Mouse (Mus musculus): ENCODE data around the gene Plekhd1.

Gene Plekhd1

DNA sequence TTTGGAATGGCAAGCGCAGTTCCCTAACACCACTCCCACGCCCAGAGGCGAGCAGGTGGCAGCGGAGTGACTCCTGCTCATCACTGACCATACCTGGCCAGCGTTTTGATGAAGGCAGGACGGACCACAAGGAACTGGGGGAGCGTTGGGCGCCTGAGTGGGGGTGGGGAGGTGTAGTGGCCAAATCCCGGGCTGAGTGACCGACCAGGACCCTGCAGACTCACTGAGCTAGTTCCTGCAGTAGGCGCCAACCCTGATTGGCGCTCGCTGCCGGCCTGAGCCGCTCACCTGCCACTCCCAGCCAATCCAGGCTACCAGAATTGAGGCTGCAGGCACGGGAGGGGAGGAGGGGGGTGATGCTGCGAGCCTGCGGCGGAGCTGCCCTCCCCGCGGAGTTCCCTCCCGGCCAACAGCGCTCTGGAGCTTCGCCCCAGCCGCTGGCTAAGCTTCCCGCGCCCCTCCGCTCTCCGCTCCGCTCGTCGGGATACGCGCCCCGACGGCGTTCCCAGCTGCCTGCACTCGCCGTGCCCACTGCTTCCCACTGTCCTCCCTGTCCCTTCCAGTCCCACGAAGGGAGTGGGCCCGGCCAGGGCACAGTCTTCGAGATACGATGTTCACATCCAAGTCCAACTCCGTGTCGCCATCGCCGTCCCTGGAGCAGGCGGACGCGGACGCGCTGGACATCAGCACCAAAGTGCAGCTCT is at the start of gene Plekhd1:
TSS of gene Plekhd1 (plus strand) at position 323 of the 704 bp plus-strand sequence.
- DNase-seq: peak; percentile 37

DNA sequence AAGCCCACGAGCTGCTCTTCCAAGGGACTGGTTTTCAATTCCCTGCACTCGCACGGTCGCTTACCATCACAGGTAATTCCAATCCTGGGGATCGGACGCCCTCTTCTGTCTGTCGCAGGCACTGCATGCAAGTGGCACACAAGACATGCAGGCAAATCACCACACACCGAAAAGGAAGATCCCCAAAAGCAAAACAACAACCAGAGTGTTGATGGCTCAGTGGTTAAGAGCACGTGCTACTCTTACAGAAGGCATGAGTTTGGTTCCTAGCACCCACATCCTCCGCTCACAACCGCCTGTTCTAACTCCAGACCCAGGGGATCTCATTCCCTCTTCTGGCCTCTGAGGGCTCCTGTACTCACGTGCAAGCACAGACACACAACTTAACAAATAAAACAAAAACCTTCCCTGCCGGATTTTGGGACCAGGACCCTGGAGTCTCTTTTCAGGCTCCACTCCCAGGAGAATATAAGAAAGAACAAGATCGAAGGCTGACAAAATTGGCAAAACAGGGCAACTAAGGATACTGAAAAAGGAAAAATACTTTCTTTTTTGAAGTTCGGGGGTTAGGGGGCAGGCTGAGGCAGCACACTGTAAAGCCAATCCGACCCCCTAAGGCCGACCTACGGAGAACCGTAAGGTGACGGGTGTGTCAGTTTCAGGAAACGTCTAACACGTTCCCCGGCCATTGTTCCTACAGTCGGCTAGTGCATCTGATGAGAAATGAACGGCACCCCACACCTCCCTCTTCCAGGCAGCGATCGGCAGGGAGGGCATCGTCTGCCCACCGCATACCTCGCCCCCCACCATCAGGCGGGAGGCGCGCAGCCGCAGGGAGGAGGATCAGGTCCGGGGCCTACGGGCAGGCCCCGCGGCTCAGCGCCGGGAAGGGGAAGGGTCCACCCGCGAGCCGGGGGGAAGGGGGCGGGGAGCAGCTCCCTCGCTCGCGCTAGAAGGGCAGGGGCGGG is 49.4 kb upstream of the Plekhd1 start:
- peak; percentile 81 for DNase-seq

DNA sequence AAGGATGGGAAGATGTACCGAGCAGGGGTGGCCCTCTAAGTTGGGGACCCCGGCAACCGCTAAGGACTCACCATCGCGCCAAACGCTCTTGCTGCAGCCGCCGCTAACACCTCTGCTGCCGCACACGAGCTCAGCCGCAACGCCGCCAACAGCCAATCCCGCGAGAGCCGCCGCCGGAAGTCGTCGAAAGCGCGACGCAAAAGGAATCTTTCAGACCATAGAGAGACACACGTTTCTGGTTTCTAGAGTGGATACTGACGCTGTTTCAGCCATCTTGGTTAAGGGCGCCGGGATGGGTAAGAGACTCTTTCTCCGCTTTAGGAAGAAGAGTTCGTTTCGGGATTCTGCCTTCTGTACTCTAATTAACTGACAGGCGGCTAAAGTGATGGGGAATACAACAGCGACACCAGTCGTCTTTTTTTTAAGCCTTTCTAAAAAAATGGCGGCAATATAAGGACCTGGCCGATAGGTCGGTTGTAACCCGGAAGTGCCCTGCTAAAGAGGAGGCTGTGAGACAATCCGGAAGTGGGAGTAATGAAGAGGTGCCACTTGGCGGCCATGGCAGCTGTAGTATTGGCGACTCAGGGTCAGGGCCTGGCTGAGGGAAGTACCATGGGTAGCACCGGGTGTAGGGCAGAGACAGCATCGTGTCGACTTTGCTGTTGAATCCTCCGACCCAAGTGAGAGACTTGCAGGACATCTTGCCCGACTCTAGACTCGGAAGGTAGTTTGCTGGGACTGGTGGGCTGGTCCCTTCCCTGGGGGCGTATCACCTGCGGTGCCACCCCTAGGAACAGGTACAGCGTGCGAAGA is 48.5 kb upstream of the Plekhd1 start, which contains the start of the genes Slc39a9 and Erh:
TSS of gene Slc39a9 (plus strand) at position 191 of the 813 bp plus-strand sequence.
TSS of gene Erh (minus strand) at position 649 of the 813 bp plus-strand sequence.
- peak; percentile 92 for DNase-seq

DNA sequence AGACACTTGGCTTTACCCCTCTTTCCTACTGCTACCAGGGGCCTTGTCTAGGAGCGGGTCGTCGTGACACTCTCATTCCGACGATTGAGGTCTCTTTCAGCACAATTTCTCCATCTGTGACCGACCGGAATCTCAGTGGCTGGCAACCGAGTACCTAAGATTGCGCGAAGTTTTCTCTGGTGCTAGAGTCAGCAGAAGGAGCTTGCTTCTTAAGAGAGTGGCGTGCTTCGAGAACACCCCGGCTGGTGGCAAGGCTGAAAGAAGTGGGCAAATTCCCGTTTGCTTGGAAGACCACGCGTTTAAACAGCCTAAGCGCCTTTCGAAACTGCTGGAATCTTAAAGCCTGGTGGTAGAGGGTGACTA is 47.9 kb upstream of the Plekhd1 start:
- no peak for DNase-seq

DNA sequence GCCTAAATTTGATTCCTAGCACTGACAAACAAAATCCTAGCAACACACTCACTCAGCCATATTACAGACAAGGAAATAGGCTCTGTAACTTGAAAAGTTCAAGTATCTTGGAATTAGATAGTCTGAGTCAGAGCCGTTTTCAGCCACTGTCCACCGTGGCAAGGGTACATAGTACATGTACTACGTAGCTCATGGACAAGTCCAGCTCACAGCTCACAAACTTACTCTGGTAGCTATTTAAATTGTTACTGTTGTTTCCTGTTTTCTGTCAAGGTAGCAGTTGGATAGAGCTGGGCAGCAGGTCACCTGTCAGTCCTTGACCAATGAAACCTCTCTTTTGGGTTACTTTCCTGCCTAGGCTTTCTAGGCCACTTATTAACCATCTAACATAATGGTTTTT is 46.0 kb upstream of the Plekhd1 start:
- DNase-seq: no peak

DNA sequence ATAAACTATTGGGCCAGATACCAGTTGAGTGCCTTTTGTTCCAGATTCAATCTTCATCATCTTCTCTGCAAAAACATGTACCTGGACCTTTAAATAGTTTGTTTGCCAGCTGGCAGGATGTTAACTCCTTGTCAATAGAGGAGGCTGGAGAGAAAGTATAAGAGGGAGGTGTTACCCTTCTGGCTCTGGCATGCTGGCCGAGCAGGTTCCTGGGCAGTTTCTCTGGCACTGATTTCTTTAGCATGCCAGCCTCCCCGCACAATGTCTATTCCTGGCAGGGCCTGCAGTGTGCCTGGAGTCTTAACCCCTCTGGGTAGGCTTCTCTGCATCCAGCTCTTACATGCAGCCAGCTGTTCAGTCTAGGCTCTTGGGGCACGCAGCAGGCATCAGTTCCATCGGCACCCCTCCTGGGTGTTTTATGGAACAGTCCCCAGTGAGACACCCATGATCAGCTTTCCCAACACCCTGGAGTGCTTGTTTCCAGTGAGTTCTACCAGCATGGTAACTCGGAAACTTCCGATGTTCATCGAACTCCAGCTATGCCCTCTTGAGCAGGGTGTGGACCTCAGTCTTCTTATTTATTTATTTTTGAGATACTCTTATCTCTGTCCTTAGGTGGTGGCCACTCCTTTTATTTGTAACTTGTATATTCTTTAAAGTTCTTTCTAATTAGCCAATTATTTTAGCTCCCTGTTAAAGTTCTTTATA is 38.3 kb upstream of the Plekhd1 start:
- no peak for DNase-seq

DNA sequence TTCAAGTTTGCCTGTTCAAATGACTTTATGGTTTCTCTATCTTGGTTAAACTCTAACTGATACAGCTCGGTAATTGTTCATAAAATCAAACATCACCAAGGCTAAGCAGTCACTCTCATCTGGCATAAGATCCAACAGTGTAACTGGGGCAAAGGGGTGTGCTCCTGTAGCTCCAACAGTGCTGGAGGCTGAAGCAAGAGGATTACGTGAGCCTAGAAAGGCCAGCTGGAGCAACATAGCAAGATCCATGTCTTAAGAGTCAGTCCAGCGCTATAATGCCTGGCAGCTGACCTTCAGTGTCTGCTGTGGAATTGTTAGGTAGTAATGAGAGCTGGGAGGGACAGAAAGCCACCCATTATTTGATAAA is 37.7 kb upstream of the Plekhd1 start:
- no peak for DNase-seq

DNA sequence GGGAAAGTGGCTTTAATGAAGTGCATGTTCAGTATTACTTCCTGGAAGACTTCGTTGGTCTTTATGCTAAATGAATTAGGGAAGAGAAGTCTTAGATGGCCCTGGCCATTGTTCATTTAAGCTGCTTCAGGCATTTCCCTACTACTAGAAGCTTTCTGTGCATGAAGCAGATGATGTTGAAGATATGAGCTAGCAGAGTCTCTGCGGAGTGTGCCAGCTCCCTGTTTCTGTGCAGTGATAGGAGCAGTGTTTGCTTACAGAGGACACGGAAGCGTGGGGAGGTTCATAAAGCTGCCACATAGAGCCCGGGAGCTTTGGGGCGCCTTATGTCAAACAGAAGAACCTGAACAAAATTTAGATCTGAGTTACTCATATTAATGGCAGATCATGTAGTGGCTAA is 33.7 kb upstream of the Plekhd1 start:
- DNase-seq: no peak

DNA sequence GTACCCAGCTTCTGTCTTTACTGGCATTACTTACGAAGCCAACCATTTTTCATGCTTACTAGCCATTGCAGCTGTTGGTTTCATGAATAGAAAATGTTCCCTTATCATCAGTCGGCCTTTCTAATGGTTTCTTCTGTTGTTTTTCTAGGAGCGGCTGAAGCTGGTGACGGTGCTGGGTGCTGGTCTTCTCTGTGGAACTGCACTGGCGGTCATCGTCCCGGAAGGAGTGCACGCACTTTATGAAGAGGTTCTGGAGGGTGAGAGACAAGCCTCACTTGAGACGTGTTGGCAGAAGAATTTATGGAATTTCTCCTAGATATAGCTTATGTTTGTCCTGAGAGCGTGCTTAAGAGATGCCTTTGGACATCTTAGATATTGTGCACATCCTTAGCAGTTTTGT is 30.1 kb upstream of the Plekhd1 start:
- no peak for DNase-seq

DNA sequence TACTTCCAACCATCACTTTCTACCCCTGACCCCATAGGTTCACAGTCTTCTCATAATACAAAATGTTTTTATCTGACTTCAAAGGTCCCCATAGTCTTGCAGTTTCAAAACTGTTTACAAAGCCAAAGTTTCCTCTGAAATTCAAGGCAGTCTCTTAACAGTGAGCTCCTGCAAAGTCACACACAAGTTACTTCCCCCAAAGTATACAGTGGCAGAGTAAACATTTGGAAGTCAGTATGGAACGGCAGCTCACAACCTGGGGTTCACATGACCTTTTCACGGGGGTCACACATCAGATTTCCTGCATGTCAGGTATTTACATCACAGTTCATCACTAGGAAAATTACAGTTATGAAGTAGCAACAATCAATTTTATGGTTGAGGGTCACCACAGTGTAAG is 28.5 kb upstream of the Plekhd1 start:
- DNase-seq: no peak

DNA sequence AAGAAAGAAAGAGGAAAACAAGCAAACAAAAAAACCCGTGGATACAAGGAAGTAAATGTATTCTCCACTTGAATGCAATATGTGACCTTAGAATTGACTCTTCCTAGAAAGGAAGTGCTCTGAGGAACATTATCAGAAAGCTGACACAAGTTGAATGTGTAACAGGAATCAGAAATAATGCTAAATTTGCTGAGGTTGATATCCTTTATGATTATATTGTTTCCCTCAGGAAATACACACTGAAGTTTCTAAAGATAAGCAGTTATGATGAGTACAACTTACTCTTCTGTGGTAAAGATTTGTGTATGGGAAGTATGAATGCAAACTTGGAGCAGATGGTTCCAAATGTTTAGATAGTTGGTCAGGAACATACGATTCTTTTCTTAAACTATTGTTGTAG is 24.0 kb upstream of the Plekhd1 start:
- DNase-seq: no peak

DNA sequence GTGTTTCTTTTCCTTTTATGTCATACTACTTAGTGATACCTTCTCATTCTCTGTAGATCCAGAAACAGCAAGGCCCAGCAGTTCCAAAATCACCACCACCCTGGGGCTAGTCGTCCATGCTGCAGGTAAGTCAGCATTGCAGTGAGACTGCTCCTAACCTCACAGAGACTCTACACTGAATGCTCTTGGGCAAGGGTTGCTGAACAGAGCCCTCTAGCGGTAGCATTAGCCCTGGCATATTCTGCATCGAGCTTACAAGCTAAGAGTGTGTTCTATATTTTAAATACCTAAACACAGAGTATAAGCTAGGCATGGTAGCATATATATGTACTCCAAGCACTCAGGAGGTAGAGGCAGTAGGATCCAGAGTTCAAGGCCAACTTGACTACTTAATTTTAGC is 19.2 kb upstream of the Plekhd1 start:
- peak; percentile 64 for DNase-seq

DNA sequence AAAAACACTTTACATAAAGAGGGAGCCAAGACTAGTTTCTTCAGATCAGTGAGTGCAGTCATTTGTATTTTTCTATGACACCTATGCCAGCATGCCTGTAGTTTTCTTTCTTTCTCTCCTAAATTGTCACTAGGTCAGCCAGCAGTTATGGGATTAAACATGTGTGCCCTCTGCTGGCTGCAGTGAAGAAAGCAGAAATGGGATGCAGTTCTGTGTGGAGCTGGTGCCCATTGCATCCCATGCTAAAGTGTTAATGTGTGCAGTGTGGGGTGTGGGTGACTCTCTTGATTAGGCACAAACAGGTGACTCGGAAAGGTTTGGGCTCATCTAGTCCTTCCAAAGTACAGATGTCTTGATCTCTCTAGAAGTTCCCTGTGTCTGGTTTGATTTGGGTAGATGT is 11.1 kb upstream of the Plekhd1 start:
- DNase-seq: peak; percentile 44

DNA sequence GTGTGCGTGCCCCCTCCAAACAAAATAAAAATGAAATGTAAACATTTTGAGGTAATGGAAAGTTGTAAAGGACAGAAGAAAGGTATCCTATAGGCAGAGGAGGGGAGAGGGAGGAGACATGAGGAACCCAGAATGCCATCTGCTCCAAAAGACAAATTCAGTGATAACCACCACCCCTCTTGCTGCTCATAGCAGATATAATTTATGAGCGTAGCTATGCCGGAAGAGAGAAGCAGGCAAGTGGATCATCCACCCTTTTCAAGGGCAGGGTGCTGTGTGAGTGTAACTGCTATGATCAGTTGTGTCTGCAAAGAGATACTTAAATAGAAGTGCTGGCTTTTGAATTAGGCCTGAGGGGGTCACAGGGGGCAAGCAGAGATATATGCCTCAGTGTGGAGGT is 8.8 kb upstream of the Plekhd1 start:
- DNase-seq: no peak

DNA sequence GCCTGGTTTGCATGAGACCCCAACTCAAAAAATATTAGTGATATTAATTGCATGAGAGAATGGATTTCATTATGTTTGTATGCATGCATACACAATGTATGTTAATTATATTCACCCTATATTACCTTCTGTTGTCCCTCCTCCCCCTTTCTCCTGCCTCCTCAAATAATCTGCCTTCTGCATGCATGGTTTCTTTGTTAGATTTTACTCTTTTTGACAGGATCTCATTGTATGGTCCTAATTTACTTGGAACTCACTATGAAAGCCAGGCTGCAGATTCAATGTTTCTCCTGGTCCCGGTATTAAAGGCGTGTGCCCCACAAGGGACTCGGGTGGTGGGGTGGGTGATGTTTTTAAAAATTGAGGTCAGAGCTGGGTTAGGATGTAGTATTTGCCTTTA is 8.1 kb upstream of the Plekhd1 start:
- no peak for DNase-seq

DNA sequence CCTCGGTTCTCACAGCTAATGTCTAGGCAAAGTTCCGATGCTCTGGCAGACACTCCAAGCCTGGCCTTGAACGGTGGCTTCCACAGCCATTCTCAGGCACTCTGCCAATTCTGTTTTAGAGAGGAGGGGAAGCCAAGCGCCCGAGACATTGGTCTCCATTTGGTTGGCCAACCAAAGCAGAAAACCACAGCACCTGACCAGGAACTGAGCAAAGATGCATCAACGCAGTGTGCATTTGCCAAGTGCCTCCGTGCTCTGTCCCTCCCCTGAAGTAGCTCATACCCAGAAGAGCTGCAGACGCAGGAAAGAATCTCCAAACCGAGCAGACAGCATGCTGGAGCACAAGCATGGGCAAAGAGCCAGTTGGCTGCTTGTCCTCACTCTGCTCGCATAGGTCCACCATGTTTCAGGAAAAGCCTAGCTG is 4.6 kb upstream of the Plekhd1 start:
- no peak for DNase-seq

DNA sequence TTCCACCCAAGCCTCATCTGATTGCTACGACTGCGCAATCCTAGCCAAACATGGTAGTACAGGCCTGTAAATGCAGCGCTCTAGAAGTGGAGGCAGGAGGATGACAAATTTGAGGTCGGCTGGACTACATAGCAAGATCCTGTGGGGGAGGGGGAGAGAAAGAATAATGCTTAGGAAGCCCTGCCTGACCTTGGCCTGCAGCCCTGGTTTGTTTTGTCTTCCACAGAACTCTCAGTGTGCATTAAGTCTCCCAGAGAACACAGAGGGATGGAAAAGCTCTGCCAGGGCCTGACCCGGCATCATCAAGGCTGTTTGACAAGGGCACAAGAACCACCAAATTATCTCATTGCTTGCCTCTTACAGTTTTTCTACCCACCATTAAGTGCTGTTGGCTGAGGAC is 2.7 kb upstream of the Plekhd1 start:
- DNase-seq: no peak

DNA sequence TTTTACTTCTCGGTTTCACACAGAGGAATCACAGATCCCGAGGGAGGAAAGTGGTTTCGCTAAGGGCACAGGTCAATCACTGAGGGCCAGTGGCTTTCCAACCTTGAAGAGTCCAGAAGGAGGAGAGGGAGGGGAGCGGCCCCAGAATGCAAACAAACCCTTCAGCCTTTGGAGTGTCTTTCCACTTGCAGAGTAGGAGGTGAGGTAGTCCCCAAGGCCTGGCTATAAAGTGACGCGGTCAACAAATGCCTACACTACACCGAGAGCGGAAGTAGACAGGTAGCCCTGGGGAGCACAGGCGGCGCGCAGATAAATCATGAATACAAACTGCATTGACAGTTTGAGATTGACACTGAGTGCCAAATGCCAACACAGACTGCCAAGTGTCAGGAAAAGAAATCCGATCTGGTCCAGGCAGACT is 710 bp upstream of the Plekhd1 start:
- no peak for DNase-seq

DNA sequence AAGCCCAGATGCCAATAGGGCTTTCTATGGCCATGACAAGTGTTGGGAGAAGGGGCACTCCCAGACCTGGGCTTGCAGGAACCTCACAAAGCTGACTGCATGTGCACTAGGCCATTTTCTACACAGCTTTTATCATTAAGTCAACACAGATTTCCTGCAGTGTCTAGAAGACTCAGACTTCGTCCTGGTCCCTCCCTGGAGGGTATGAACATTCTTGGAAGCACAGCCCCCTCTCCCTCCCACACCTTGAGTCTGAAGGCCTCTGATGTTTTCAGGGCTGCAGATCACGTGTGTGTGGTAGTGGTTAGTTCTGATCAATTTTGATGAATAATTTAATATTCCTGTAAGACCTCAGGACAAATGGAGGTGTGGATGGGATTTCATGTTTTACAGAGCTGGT is 1.3 kb downstream of the Plekhd1 start:
- no peak for DNase-seq

DNA sequence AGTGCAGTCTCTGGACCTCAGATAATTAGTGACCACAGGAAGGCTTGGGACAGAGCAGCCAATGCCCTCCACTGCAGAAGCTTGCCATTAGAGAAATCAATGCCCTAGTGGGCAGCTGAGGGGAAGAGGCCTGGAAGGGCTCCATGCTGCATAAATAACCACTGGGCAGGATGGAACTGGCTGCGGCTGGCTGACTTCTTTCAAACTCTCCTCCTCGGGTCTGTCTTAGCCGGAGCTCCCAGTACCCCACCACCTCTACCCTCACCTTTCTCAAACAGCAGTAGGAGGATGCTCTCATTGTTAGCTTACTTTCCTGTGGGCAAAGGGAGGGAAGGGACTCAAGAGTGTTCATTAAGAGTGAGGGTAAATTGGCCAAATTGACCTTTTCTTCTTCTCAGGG is 2.6 kb downstream of the Plekhd1 start:
- DNase-seq: no peak

DNA sequence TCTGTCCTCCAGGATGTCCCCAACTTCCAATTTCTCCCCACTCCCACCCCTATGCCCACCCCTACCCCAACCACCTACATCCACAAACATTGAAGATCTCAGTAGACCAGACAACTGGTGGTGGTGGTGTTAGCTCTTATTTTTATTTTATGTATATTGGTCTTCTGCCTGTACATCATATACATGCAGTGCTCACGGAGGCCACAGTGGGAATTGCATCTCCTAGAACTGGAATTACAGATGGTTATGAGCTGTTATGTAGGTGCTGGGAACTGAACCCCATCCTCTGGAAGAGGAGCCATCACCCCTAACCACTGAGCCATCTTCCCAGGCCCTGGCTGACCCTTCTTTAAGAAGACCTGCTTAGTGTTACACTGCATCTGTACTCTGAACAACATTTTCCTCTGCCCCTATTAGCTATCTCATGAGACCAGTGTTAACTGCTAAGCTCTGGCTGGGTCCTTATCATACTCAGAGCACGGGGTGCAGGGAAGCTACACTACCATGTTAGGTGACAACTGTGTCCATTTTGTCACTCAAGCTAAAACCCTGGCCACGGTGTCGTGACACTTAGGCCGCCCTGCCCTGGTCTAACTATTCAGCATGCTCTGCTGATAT is 6.2 kb downstream of the Plekhd1 start:
- DNase-seq: no peak

DNA sequence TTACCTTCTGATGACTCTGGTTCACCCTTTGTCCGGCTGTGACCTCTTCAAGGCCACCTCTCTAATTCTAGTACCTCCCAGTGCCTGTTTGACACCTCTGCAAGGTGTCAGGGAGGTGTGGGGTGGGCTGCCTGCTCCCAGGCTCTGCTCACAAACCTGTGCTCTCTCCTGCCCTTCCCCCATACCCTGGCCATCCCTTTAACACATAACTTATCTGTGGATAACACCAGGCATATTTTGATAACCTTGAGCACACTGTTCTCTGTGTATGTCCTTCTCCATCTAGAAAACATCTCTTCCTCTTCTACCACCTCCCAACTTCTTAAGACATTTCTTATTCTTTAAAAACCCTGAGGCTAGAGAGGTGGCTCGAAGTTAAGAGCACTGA is 6.7 kb downstream of the Plekhd1 start:
- DNase-seq: no peak

Measured in thymus, postnatal 4 days (tissue).